Mouse (Mus musculus) C2C12 (cell line): ENCODE measurements around the gene Rps21.

Source experiments
- CTCF ChIP-seq: IDR thresholded peaks from one replicate; pipeline ENCODE4 v1.5.1; 2011; ENCODE audit not compliant: control insufficient read depth, insufficient read depth, insufficient read length
- MAX ChIP-seq: IDR thresholded peaks from one replicate; pipeline ENCODE4 v1.6.1; 2011; ENCODE audit warnings: mild to moderate bottlenecking, control low read depth
- MYOD1 ChIP-seq: IDR thresholded peaks from one replicate; pipeline ENCODE4 v1.6.1; 2011; ENCODE audit warnings: low read depth; ENCODE audit not compliant: control insufficient read depth, insufficient read length
- MYOG ChIP-seq: IDR thresholded peaks from one replicate; pipeline ENCODE4 v1.6.1; 2011; ENCODE audit not compliant: control insufficient read depth, insufficient read length; ENCODE audit errors: extremely low read depth

DNA sequence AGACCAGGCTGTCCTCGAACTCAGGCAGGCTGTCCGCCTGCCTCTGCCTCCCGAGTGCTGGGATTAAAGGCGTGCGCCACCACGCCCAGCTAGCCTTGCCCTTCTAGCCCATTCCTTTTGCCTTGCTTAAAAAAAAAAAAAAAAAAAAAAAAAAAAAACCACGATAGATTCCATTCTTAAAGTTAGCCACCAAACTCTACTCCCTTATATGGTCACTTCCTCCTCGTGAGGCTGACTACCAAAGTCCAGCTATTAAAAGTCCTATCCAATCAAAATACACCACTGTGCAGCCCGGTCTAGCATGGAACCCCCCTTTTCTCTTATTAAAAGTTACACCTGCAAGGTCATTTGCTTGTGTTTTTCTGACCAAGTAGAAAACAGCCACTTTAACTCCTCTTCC, 1.5 kb upstream of the Rps21 start:
- TF ChIP-seq CTCF = no peak
- no peak for TF ChIP-seq MYOG
- TF ChIP-seq MYOD1 = no peak
- TF ChIP-seq MAX = no peak
